Mouse (Mus musculus): ENCODE measurements around the gene Ppil3. TPM values are rescaled to one million over a fixed set of nuclear protein-coding genes. Genes with fewer than 3 reads are reported as not detected.

Gene Ppil3
- total and polyA plus RNA-seq, 2 experiments = 14.2 to 32.6 TPM

DNA sequence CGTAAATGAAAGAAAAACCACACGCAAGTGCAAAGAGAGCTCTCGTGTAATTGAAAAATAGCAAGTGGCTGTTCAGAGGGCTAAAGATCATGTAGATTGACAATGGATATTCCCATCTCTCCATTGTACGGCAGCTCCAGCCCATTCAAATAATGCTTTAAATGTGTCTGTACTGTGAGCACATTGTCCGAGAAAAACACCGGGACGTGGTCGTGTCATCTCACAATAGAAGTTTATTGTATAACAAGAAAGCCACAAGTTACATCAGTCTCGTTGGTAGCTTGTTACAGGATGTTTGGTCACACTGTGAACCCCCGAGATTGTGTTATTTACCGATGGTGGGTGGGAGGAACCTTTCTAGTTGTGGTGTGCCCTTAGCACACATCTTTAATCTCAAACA lies 575 bp upstream of the Ppil3 start:
- Histone ChIP-seq H3K36me3 (ENCODE audit: control insufficient read depth, insufficient read depth, low read length) (peaks cover 6% of the 10 kb centered on the region; the same call in 1 of the 2 replicates), H3K27me3 (ENCODE audit: control insufficient read depth, insufficient read depth, low read length) (no peaks in the 10 kb centered on the region), H3K4me1 (ENCODE audit: control insufficient read depth, insufficient read depth, low read length) (peaks cover 12% of the 10 kb centered on the region), H3K79me2 (ENCODE audit: control insufficient read depth, insufficient read depth, low read length) (peaks cover 11% of the 10 kb centered on the region), H3K27ac (replicated peaks; ENCODE audit: insufficient read depth, low read depth, low read length) (peak overlapping the region; percentile 46), H3K9ac (ENCODE audit: low read depth, low read length) (peak overlapping the region; percentile 77), H3K4me3 (ENCODE audit: insufficient read depth, low read depth, low read length) (peak overlapping the region; percentile 77)
- 1% methylated on average over 11 of the region's 11 CpGs for WGBS
- DNase-seq (ENCODE audit: extremely low read depth, low read depth, low spot score) = no peak
- TF ChIP-seq POLR2A (IDR thresholded peaks at IDR 0.05; ENCODE audit: extremely low read depth, insufficient read depth, low read length) = no peak
- TF ChIP-seq CTCF (IDR thresholded peaks at IDR 0.05; ENCODE audit: low read depth, low read length) = no peak

DNA sequence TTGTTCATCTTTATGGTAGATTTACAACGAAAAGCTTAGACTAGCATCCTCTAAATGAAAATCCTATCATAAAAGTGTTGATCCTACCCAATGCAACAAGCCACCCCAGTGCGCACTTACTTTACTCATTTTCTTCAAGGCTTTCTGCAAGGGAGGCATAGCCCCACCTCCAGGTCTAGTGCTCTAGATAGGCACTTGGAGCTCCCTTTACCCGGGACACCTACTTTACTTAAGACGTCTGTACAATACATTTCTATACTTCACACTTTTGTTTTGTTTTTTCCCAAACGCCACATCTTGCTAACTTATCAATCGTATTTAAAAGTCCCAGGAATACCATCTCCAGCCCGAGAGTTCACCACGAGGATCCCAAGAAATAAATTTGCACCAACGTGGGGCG lies 595 bp downstream of the Ppil3 start:
- H3K27ac ChIP-seq (replicated peaks; ENCODE audit: insufficient read depth, low read depth, low read length) = peak overlapping the region; percentile 65; the same call in 1 of the 2 replicates
- WGBS = 9% methylated on average over 10 of the region's 10 CpGs
- no peak for DNase-seq (ENCODE audit: extremely low read depth, low read depth, low spot score)
- peaks cover 3% of the 10 kb centered on the region; the same call in 1 of the 2 replicates for H3K36me3 ChIP-seq (ENCODE audit: control insufficient read depth, insufficient read depth, low read length)
- H3K4me1 ChIP-seq (ENCODE audit: control insufficient read depth, insufficient read depth, low read length) = peaks cover 12% of the 10 kb centered on the region
- peak overlapping the region; percentile 77 for H3K4me3 ChIP-seq (ENCODE audit: insufficient read depth, low read depth, low read length)
- no peaks in the 10 kb centered on the region for H3K27me3 ChIP-seq (ENCODE audit: control insufficient read depth, insufficient read depth, low read length)
- no peak for TF ChIP-seq CTCF (IDR thresholded peaks at IDR 0.05; ENCODE audit: low read depth, low read length)
- no peak for TF ChIP-seq POLR2A (IDR thresholded peaks at IDR 0.05; ENCODE audit: extremely low read depth, insufficient read depth, low read length)
- H3K79me2 ChIP-seq (ENCODE audit: control insufficient read depth, insufficient read depth, low read length) = peaks cover 11% of the 10 kb centered on the region
- peak overlapping the region; percentile 88 for H3K9ac ChIP-seq (ENCODE audit: low read depth, low read length)

DNA sequence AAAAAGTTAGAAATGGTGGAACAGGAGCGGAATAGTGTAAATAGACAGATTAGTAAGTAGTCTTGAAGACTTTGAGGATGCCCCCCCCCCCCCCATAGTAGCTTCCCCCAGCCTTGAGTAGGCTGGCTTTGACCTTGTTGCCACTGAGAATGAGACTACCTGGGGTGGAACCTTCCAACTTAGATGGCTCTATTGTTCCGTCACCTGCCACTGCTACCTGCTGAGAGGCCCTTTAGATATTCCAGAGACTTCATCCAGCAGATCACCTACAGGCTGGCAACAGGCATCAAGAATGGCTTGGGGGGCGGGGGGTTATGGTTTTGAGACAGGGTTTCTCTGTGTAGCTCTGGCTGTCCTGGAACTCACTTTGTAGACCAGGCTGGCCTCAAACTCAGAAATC lies 20.7 kb downstream of the Ppil3 start:
- Histone ChIP-seq H3K4me1 (ENCODE audit: control insufficient read depth, insufficient read depth, low read length) (peaks cover 12% of the 10 kb centered on the region), H3K4me3 (ENCODE audit: insufficient read depth, low read depth, low read length) (no peak overlapping the region), H3K27ac (replicated peaks; ENCODE audit: insufficient read depth, low read depth, low read length) (no peak overlapping the region), H3K79me2 (ENCODE audit: control insufficient read depth, insufficient read depth, low read length) (peaks cover 12% of the 10 kb centered on the region; the same call in 1 of the 2 replicates), H3K9ac (ENCODE audit: low read depth, low read length) (no peak overlapping the region), H3K27me3 (ENCODE audit: control insufficient read depth, insufficient read depth, low read length) (no peaks in the 10 kb centered on the region), H3K36me3 (ENCODE audit: control insufficient read depth, insufficient read depth, low read length) (peaks cover 16% of the 10 kb centered on the region)
- DNase-seq (ENCODE audit: extremely low read depth, low read depth, low spot score) = no peak
- WGBS = 88% methylated on average over 3 of the region's 3 CpGs
- TF ChIP-seq POLR2A (IDR thresholded peaks at IDR 0.05; ENCODE audit: extremely low read depth, insufficient read depth, low read length) (no peak), CTCF (IDR thresholded peaks at IDR 0.05; ENCODE audit: low read depth, low read length) (no peak)

DNA sequence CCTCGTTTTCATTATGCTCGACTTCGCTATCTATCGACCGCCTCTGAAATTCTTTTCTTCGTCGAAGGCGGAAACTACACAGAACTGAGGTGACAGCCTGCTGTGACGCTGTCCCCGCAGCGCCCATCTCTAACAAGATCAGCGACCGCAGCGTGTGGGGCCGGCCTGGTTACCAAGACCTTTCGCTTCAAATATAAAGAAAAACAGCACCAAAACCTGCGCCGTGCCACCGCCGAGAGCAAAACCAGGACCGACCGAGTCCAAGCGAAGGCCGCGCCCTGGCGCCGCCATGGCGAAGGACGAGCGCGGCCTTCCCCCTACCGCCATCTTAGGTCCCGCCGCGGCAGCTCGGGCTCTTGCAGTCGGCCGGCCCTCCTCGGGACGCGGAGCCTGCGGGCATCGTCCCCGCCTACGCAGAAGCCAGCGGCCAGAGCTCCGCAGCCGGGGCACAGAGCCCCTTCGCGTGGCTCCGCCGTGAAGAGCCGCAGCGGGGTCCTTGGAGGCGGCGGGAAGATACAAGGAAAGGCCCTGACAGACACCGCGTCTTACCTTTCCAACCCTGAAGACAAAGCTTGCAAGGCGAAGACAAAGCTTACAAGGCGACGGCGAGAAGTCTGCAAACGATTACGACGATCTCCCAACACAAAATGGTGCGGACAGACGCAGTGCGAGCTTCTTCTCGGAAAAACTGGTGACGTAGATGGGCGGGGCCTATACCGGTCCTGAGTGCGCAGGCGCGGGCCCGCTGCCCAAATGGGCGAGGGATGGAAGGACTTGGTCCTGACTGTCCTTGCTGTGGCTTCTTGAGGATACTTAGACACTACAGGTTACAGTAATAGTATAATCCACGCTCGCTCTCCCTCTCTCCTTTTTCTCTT lies 21.7 kb downstream of the Ppil3 start, which contains the start of gene Clk1:
TSS of gene Clk1 (minus strand) at position 696 of the 878 bp plus-strand sequence.
- Histone ChIP-seq H3K27me3 (ENCODE audit: control insufficient read depth, insufficient read depth, low read length) (no peaks in the 10 kb centered on the region), H3K36me3 (ENCODE audit: control insufficient read depth, insufficient read depth, low read length) (peaks cover 24% of the 10 kb centered on the region), H3K27ac (replicated peaks; ENCODE audit: insufficient read depth, low read depth, low read length) (peak within 1 kb of the TSS; percentile 99), H3K4me1 (ENCODE audit: control insufficient read depth, insufficient read depth, low read length) (peaks cover 15% of the 10 kb centered on the region), H3K9ac (ENCODE audit: low read depth, low read length) (peak within 1 kb of the TSS; percentile 97), H3K4me3 (ENCODE audit: insufficient read depth, low read depth, low read length) (peak within 1 kb of the TSS; percentile 92), H3K79me2 (ENCODE audit: control insufficient read depth, insufficient read depth, low read length) (peaks cover 12% of the 10 kb centered on the region; the same call in 1 of the 2 replicates)
- WGBS = under 1% methylated on average over 79 of the region's 79 CpGs
- peak; percentile 85 for DNase-seq (ENCODE audit: extremely low read depth, low read depth, low spot score)
- TF ChIP-seq CTCF (IDR thresholded peaks at IDR 0.05; ENCODE audit: low read depth, low read length) (no peak), POLR2A (IDR thresholded peaks at IDR 0.05; ENCODE audit: extremely low read depth, insufficient read depth, low read length) (peak; percentile 93; the same call in 1 of the 2 replicates)

- peaks cover 12% of the 10 kb centered on the region; the same call in 1 of the 2 replicates for H3K79me2 ChIP-seq (ENCODE audit: control insufficient read depth, insufficient read depth, low read length)
- H3K4me1 ChIP-seq (ENCODE audit: control insufficient read depth, insufficient read depth, low read length) = peaks cover 18% of the 10 kb centered on the region
- peak overlapping the region; percentile 99 for H3K27ac ChIP-seq (replicated peaks; ENCODE audit: insufficient read depth, low read depth, low read length)
- H3K27me3 ChIP-seq (ENCODE audit: control insufficient read depth, insufficient read depth, low read length) = no peaks in the 10 kb centered on the region
- peak; percentile 85 for DNase-seq (ENCODE audit: extremely low read depth, low read depth, low spot score)
- H3K4me3 ChIP-seq (ENCODE audit: insufficient read depth, low read depth, low read length) = peak overlapping the region; percentile 92
- H3K36me3 ChIP-seq (ENCODE audit: control insufficient read depth, insufficient read depth, low read length) = peaks cover 31% of the 10 kb centered on the region
- peak overlapping the region; percentile 97 for H3K9ac ChIP-seq (ENCODE audit: low read depth, low read length)
- TF ChIP-seq CTCF (IDR thresholded peaks at IDR 0.05; ENCODE audit: low read depth, low read length) (no peak), POLR2A (IDR thresholded peaks at IDR 0.05; ENCODE audit: extremely low read depth, insufficient read depth, low read length) (no peak)
- under 1% methylated on average over 13 of the region's 13 CpGs for WGBS
Measured at GRCm38 (mm10) chr1:58422879-58423278, 22.4 kb downstream of the Ppil3 start.

All from liver, adult 2 months (tissue).